Mouse (Mus musculus) spleen, adult 18-20 months (tissue): Measurements from ENCODE around the gene Wdr86.
"Not testable (repeated sequence)": the region's sequence is repeated elsewhere in the genome, so short reads cannot be mapped to it uniquely, and the experiment has no call there.

Source experiments
- DNase-seq, 2 experiments: peaks; one replicate each; pipeline ENCODE4 v3.0.0; 2022; ENCODE audit warnings: mixed read lengths in 2 of 2

Gene Wdr86

DNA sequence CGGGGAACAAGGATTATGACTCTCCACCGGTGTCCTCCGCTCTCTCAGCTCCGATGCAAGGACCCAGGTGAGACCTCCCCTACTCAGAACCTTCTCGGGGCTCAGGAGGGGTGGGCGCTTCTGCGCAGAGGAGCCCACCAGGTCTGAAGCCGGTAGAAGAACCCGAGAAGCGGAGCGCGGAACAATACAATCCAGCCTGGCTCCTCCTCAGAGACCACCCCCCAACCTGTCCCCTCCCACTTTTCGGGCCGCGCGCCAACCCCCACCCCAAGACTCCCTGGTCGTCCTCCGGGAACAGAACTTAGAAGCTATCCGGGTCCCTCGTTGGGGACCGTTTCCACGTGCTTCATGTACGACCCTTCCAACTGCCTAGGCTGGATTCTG lies at the start of gene Wdr86:
Gene Wdr86 (minus strand): TSS at position 240 of the 384 bp plus-strand sequence.
- DNase-seq: no peak

DNA sequence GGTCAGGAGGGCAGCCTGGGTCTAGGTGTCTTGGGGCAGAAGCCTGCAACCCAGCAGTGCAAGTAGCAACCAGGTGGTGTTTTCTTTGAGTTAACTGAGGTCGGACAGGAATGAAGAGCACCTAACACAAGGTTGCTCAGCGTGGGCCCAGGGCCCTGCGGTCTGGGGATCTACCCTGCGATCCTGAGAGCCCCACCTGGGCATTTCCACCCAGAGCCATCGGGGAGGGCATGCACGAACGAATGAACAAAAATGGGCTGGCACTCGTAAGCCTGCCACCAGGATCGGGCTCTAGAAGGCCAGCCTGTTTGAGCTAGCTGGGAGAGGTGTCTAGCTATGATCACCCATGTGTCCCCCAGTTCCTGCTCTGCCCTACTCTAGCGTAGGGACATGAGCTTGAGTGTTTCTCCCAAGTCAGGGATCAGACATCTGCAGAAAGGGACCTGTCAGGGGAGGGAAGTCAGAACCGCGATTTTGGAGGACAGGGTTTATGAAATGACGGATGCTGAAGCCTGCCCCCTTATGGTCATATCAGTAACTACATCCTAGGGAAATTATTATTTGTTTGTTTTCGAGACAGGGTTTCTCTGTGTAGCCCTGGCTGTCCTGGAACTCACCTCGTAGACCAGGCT lies 49.5 kb upstream of the Wdr86 start:
- DNase-seq: peak in 1 of 2 experiments; percentile 15

DNA sequence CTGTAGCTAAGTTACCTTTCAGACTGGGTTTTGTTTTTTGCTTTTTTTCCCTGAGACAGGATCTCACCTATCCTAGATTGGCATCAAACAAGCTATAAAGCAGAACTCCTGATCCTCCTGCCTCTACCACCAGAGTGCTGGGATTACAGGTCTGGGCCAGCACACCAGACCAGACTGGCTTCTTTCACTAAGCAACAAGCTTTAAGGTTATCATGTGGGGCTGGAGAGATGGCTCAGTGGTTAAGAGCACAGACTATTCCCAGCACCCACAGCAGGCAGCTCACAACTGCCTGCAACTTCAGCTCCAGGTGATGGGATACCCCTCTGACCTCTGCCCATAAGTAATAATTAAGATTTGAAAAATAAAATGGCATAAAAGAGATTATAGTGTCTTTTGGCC lies 48.8 kb upstream of the Wdr86 start:
- DNase-seq: no peak

DNA sequence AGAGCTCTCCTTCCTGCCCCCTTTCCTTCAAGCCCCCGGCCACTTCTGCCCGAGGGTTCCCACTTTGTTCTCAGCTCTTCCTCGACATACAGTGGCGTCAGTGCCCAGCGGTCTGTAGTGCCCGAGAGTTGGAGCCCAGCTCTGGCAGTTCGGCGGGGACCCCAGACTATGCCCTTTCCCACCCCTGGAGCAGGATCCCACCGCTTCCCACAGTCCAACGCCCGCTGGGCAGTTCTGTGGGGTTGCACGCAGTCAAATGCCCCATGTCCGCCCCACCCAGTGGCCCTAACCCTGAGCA lies 48.3 kb upstream of the Wdr86 start:
- no peak for DNase-seq

DNA sequence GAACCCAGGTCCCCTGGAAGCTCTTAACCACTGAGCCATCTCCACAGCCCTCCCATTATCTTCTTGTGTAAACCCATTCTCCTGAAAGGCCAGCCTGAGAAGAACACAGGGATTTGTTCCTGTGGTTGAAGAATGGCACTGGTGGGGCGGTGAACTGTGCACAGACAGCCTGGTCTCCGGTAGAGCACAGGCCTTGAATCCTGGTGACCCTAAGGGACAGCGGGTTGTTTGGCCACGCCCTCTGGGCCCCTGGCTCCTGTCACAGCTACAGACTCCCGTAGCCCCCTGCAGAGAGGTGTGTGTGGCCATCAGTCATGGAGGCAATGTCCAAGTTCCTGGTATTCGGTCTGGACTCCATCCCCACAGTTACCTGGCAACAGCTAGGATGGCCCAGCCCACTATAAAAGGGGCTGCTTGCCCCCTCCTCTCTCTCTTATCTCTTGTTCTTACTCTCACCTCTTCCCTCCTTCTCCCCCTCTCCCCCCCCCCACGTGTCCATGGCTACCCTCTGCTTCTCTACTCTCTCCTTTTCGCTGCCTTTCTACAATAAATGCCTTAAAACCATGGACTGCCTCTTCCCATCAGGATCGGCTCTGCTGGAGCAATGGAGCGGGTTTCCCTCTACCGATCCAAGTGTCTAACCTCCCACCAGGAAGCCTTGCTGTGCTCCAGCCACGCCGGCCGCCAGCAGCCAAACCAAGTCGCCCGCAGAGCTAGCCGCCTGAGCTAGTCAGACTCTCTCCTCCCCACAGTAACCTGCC lies 47.7 kb upstream of the Wdr86 start:
- no peak for DNase-seq

DNA sequence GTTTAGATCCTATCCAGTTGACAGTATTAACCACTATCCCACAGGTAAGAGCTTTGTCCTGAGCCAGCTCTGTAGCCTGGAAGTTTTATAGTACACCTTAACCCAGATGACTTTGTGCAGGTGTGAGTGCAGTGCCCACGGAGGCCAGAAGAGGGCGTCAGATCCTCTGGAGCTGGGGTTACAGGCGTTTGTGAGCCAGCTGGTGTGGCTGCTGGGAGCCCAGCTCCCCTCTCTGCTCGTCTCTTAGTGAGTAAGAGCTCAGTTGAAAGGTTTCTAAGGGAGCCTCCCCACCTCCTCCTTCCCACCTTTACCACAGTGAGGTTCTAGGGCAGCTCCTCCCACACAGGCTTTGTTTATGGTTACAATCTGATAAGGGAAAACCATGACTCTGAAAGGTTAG lies 46.2 kb upstream of the Wdr86 start:
- DNase-seq: no peak

DNA sequence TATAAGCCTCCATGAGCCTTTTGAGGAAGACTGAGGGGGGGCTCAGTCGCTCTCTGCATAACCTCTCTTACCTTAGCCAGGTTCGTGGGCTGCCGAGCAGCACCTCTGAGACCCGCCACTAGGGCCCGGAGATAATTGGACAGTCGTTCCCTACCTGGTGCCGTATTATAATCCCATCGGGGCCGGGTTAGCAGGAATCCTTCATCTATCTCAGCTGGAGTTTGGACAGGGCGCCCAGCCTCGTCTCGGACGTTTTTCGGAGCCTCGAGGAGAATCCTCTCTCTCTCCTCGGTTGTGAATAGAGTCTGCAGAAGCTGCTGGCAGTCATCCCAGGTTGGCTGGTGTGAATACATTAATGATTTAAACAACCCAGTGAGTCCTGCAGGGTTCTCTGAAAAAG lies 44.0 kb upstream of the Wdr86 start:
- not testable (repeated sequence) for DNase-seq

DNA sequence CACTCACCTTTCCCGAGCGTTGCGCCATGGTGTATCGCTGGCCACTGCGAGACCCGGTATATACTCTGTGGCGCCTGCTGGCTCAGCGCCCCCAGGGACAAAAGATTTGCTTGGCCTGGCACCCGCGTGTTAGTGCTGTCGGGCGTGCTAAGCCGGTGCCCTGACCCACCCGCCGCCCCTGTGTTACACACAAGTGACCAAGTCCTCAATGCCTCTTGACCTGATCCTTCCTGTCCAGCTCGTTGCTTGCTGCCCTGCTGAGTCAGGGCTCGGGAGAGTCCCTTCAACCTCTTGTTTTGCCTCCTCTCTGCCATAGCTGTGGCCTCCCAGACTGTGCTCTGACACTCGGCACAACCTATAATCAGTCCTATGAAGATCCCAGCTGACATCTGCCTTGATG lies 27.3 kb upstream of the Wdr86 start, which contains the start of gene Crygn:
Gene Crygn (minus strand): TSS at position 193 of the 400 bp plus-strand sequence.
- DNase-seq: no peak

DNA sequence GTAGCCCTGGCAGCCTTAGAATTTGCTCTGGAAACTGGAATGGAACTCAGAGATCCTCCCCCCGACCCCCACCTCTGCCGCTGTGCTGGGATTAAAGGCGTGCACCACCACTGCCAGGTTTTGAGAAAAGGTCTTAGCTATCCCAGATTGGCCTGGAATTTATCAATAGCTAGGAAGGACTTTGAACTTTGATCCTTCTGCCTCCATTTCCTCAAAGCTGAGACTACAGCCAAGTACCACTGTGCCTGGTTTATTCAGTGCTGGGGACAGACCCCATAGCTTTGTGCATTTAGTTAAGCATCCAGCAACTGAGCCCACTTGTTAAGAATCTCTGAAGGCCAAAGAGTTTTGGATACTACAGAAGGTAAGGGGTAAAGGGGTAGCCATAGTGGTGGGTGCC lies 26.4 kb upstream of the Wdr86 start:
- DNase-seq: no peak

DNA sequence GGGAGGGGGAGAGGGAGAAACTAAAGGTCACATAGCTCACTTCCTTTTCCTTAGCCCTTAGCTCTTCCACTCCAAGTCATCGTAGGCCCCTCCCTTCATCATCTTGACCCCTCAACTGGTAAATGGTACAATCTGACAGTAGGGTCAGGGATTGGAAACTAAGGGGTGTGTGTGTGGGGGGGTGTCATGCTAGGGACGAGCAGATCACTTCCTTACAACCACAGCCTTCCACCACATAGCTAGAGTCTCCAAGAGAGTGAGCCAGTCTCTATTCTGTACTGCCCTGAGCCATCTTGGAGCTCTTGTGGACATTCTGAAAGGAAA lies 21.6 kb upstream of the Wdr86 start:
- DNase-seq: no peak

DNA sequence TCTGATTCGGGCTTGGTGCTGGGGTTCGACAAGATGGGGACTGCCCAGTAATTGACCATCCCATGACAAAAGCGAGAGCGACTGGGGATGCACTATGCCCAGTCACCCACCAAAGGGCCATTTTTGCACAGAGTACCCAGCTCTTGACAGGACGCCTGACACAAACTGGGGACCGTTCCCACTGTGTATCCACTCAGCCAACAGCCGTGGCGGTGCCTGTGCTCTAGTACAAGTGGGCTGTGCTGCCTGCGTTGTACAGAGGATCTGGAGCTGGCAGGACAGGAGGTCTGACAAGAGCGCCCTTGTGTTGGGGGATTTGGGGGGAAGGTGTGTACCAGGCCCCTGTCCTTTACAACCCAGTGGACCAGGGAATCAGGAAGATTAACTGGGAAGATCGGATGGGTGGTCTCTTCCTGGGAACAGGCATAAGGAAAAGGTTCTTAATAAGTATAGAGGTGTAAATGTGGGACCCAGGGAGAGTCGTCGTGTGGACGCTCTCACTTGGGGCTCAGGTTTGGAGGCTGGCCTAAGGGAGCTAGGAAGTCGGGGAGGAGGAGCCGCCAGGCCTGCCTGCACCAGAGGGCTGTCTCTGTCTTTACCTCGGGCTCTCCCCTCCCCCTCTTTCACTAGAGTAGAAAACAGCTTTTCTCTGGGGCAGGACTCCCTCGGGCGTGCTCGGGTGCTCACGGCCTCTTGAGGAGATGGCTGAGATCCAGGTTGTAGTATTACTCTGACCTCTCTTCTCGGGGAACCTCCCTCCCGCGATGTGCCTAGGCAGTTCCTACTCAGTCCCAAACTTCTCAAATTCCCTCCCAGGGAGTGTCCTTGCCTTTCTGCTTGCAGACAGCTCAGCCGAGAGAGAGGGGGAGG lies 21.0 kb upstream of the Wdr86 start:
- DNase-seq: peak; percentile 28 to 36

DNA sequence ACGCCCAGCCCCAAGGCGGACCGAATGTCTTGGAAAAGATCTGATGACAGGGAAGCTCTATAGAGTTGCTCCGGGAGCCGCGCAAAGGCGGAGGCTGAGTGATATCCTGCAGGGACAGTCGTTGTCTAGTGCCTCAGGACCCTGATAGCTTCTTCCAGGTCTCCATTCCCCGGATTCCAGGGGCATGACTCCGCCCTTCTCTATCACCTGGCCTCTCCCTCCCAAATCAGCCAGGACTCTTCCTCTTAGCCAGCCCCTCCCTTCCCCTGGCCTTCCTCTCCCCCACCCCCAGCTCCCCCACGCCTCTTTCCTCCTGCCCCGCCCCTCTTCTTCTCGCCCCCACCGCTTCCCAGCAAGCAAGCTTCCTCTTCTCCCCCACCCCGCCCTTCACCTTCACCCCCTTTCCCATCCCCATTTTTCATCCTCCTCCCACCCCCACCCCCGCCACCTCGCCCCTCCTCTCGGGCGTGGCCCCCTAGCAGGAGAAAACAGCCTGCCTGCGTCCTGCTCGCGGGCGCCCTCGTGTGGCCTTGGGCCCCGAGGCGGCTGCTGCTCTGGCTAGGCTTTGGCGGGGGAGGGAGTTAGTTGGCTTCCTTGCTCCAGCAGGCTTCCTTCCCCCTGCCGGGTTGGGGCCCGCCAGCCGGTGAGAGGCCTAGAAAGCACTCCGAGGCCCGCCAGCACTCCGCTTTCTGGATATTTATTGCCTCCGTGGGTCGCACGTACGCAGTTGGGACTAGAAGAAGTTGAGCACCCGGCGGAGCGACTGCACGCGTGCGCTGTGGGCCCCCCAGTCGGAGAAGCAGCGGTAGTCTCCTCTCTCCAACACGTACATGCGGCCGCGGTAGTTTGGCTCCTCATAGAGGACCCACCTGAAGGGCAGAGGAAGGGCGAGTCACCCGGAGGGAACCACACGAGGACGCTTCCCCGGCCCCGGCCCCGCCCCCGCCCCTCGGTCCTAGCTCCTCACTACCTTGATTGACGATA lies 20.1 kb upstream of the Wdr86 start:
- DNase-seq: peak; percentile 75 to 84

DNA sequence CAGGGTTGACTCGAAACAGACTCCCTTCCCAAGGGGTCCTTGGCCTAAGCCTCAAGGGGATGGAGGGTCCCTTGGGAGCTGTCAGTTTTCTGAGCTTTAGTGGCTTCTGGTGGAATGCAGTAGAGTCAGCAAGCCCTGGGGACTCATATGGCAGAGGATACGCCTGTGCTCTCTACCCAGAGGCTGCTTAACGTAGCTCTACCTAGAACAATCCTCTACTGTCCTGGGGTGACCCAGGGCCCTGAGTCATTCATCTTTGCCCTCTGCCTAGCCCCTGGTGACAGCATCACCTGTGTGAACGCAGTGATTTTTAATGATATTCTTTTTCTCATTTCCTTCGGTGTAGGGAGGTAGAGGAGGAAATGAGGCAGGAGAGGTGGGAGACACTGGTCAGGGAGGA lies 19.2 kb upstream of the Wdr86 start:
- no peak for DNase-seq

DNA sequence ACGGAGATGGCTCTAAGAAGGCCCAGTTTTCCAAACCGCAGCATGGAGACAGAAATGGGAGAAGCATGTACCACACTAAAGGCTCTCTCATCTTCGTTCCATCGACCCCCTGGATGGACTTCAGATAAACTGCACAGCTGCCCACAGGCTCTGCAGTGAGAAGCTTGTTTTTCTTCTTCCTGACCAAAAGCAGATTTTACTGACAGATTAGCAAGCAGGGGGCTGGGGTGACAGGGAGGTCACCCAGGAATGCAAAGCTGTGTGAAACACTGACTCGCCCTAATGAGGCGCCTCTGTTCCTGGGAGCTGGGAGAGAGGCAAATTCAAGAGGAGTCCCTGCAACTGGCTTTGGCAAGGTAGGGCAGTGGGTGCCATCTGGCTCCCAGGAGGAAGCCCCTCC lies 17.0 kb upstream of the Wdr86 start:
- DNase-seq: no peak

DNA sequence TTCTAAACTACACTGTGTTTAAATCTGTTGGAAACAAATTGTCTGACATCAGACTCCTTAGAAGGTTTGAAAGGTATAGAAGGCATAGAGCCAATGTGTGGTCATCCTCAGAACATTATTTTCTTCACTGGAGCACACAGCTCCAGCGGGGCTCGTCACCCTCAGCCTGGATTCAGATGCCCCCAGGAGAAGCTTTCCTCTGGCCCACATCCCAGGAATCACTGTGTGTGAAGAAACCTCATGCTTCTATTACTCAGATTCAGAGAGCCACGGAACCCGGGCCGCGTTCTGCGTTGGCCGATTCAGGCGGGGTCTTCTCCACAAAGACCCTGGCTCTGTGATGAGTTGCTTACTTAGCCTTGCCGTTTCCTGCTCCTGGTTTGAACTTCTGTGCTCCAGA lies 13.4 kb upstream of the Wdr86 start:
- no peak for DNase-seq

DNA sequence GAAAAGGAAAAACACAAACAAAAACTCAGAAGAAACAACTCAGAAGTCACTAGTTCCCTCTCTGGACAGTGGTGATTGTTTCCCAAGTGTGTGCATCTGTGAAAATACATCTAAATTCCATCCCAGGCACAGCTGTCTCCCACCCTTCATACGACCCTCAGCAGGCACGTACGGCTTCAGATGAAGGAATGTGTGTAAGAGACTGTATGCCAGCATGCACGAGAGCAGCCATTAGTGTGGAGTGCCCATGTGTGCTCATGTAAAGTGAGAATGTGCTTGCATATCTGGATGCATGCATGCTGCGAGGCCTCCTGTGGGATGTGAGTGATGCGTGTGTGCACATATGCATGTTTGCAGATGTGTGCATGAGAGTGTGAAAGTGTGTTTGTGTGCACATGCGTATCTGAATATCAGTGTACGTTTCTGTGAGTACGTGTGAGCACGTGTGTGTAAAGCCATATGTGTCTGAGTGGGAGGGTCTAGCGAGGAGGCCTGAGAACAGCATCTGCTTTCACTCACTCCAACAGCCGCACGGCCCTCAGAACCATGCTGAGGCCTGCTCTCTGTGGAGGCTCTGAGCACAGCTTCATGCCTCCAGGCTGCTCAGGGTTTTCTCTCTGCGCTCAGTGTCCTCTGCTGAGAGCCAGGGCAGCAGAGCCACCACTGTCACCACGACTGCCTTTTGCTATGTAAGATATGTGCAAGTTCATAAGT lies 10.8 kb upstream of the Wdr86 start:
- DNase-seq: no peak

DNA sequence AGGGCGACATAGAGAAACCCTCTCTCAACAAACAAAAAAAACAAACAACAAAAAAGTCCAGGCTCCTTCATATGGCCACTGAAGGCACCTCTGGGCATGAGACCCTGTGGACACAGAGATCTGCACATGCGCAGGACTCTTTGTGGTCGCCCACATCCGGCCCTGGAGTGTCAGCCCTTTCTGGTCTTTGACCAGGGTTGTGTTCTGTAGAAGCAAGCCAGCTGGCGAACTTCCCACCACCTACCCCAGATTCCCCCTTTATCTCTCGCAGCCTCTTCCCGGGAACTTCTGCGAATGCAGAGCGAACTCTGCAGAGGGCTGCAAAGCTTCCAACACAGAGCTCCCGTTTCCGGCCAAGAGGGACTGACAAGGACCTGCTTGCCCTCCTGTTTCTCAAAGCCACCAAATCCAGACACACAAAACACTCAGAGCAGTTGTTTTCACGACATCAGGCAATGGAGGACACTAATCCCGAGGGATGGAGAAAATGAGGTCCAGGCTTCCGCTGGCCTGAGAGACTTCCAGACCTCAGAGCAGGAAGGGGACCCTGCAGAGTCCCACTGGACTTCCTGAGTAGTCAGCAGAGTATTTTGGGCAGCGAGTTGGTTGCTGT lies 8.7 kb upstream of the Wdr86 start:
- peak; percentile 67 for DNase-seq

DNA sequence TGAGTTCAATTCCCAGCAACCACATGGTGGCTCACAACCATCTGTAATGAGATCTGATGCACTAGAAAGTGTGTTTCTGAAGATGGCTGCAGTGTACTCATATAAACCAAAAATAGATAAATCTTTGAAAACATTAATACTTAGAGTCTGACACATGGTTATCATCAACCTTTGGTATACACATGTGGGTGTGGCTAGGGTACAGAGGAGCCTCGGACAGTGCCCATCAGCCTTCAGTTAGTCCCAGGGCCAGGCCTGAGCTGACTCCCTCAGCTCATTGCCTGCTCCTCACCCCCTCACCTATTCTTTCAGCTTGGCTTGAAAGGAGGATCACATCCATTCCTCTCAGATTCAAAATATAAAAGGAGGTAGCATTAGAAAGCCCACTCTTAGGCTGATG lies 8.0 kb upstream of the Wdr86 start:
- DNase-seq: no peak

DNA sequence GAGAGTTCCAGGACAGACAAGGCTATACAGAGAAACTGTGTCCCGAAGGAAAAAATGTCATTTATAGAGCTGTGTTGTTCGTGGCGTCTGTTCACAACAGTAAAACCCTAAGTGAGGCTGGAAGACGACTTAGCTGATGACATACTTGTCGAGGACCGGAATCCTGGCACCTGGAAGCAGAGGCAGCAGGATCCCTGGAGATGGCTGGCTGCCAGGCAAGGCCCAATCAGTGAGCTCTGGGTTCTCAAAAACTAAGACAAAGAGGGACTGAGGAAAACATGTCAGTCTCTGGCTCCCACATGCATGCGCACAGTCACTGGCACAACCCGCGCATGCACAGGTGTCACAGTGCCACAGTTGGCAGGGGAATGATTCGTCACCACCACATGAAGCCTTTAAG lies 7.1 kb upstream of the Wdr86 start:
- DNase-seq: no peak

DNA sequence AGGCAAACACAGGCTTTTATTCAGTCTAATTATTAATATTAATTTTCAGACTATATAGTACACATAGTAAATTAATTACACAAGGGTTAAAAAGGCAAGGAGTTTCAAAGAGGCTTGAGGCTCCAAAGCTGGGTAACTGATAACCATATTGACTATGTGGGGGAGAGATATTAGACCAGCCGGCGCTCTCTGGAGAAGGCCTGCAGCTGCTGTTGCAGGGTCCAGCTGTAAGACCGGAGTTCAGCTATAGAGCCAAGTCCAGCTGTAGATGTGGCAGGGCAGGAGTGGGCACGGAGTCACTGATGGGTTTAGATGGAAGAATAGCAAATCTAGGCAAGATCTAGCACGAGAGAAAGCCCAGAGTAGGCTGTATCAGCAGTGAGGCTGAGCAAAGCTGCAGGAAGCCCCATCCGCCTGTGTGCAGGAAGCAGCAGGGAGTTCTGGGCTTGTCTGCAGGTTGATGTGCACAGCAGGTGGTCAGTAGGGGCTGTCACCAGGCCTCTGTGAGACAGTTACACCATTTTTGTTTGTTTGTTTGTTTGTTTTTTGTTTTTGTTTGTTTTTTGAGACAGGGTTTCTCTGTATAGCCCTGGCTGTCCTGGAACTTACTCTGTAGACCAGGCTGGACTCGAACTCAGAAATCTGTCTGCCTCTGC lies 3.4 kb upstream of the Wdr86 start:
- DNase-seq: no peak

DNA sequence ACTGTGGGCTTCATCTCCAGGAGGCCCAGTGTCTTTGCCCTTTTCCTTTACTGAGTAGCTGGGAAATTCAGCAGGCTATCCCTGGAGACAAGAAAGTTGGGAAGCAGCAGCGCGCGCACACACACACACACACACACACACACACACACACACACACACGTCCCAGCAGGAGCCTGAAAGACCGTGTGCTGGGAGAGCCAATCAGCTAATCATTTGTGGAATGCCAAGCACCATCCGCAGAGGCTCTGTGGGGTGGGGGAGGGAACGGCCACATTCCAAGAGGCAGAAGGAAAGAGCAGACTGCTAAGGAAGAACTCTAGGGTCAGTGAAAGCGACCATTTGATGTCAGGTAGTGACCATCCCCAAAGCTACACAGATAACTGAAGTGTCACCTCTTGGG lies 2.6 kb upstream of the Wdr86 start:
- no peak for DNase-seq
